Mouse (Mus musculus) liver, adult 2 months (tissue): Measurements from ENCODE around the gene Dicer1.

Experiments used
- CTCF ChIP-seq: fragments of 200-500 bp; IDR thresholded peaks from 2 replicates; pipeline ENCODE4 v1.5.1; 2011; ENCODE audit warnings: low read depth, low read length, control low read depth
- POLR2A ChIP-seq: fragments of 200-500 bp; IDR thresholded peaks from 2 replicates; pipeline ENCODE4 v1.6.1; 2011; ENCODE audit warnings: low read length, control low read depth; ENCODE audit not compliant: insufficient read depth; ENCODE audit errors: extremely low read depth

GRCm38 (mm10) chr12:104640934-104641333 is 110.8 kb downstream of the Dicer1 start:
- no peak for TF ChIP-seq POLR2A
- no peak for TF ChIP-seq CTCF
